Mouse (Mus musculus) cerebellum, adult 9-10 months (tissue): ENCODE measurements around the gene Efna1.

ENCODE experiments used
- DNase-seq: peaks from one replicate; pipeline ENCODE4 v3.0.0; 2022

Efna1 gene

DNA sequence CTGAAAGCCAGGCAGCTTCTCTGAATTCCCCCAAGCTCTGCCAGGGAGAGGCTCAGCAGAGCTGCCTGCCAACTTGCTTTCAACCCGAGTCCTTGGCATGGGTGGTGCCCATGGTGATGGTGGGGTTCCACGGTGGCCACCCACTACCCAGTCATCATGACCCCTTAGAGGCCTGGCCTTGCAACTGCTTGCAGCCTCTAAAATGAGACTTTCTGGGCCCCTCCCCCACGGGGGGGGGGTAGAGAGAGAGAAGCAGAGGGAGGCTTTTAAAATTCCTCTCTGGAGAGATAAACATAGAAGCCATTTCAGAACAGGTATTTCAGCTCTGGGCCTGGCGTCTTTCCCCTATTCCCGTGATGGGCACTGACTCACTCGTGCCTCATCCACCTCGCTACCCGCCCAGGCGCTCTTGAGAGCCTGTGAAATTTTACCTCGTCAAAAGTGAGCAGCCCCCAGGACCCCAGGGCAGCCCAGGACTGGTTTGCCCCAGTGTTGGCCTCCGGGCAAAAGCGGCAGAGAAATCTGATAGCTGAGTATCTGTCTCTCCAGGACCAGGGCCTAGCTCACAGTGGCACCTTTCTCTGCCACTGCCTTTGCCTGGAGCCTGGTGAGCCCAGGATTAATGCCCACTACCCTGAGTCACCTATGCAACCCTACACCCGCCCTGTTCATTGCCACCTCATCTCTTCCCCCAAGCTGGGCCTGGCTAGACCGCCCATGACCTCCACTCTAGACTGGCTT lies 3.5 kb downstream of the Efna1 start:
- peak; percentile 54 for DNase-seq

DNA sequence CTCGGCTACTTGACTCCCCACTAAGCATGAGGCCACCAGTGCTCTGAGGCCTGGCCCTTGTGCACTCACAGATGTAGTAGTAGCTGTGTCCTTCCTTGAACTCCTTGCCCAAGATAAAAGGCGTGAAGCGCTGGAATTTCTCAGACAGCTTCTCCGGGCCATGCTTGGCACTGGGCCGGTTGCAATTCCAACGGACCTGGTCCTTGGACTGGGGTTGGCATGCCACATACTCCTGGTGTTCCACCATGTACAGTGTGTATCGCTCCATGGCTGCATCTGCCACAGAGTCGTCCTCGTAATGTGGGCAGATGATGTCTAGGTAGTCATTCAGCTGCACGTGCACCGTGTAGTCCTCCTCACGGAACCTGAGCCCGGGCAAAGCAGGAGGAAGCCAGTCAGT lies 4.9 kb downstream of the Efna1 start:
- no peak for DNase-seq

DNA sequence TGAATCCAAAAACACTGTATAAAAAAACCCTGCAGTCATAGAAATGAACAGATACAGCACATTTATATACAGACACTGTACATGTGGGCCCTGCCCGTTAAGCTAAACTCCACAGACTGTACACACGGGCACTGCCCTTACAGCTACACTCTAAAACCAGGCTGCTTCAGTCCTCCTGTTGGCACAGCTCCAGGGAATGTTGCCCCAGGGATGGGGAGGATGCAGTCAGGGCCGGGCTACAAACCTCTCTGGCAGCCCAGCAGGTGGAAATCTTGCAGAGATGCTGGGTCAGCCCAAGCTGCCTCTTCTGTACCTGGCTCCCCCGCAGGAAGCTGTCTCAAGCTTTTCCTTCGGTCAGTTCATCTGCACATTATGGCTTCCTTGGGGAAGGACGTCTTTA lies 9.2 kb downstream of the Efna1 start:
- DNase-seq = peak; percentile 58

DNA sequence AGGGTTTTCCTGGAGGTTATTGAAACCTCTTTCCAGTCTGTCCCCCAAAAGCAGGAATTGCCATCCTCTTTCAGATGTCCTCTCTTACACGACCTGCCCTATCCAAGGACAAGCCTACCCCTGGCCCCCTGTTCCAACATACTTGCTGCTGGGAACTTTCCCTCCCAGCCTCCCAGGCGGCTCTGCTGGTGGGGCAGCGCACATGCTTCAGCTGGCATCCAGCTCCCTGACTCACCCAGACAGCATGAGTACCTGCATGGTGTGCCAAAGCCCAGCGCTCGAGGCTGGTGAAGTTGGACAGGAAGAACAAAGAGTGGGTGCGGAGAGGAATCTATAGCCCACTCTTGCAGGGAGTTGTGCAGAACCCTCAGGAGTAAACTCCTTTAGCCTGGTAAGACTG lies 10.1 kb downstream of the Efna1 start:
- DNase-seq = peak; percentile 71

DNA sequence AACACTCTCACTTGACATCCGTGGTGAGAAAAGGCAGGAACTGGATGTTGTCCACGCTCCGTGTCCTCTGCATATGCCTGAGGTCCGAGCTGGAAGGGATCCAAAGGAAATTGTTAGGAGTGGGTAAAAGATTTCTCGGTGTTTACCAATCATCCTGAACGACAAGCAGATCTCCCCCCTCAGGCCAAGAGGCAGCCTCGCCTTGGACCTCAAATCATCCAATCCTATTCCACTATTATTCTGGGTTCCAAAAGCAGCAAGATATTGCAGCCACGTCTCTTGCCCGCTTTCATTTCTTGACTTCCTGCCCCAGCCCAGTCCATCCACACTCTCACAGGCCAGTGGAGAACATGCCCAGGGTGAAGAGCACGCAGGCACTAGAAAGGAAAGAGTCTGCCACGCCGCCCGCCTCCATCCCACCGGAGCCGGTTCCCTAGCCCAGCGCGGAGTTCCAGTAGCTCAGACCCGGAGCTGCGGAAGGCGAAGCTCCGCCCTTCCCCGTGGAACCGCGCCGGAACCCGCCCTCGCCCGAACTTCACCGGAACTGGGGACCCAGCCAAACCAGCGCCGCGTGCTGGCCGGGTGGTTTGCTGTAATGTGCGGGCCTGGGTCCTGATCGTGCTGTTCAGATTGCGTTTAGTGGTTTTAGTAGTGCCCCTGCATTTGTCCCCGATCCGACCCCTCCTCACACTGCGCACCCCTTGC lies 10.7 kb downstream of the Efna1 start, which contains the start of gene Slc50a1:
Slc50a1 (minus strand) TSS at position 520 of the 705 bp plus-strand sequence.
- peak; percentile 80 for DNase-seq

DNA sequence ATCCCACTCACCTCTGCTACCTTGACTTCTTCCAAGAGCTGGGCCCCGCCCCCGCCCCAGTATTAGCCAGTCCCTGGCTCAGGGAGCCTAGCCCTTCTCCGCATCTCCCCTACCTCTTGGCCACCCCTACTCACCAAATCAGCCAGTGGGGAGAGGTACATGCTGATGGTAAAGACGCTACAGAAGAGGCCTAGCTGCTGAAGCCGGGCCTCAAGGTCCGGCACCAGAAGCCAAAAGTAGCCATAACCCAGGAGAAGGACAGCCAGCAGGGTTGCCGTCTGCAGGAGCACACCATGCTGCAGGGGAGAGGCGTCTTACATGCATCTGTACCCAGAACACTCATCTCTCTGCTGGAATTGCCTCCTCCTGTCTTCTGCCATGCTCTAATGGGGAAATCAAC lies 12.0 kb downstream of the Efna1 start:
- no peak for DNase-seq

DNA sequence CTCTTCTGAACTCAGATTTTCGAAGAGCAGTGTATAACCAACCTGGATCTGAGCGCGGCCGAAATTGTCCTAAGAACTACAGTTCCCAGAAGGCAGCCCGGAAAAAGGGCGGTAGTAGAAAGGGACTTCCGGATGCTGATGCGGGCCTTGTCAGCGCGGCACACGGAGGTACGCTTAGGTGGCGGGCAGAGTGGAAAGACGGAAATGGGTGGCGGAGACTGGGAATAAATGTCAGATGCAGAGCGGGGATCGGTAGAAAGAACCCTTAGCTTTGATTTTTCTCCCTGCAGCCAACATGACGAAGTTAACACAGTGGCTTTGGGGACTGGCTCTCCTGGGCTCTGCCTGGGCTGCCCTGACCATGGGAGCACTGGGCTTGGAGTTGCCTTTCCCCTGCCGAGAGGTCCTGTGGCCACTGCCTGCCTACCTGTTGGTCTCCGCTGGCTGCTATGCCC lies 14.5 kb downstream of the Efna1 start:
- peak; percentile 84 for DNase-seq

DNA sequence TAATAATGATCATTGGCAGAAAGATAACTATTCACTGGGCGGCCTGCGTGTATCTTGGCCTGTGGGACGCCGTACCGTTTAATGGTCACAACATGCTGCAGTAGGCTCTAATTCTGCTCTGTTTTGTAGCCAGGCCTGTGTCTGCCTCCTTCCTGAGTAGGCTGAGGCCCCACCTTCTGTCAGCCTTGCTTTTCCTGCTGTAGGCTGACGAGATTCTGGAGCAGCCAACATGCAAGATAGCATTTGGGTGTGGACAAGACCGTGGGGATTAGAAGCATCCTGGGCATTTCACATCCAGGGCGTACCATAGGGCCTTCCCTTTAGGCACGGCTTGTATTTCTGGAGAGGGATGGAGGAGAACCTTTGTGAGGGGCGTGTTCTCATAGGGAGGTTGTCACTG lies 18.5 kb downstream of the Efna1 start:
- peak; percentile 3 for DNase-seq

DNA sequence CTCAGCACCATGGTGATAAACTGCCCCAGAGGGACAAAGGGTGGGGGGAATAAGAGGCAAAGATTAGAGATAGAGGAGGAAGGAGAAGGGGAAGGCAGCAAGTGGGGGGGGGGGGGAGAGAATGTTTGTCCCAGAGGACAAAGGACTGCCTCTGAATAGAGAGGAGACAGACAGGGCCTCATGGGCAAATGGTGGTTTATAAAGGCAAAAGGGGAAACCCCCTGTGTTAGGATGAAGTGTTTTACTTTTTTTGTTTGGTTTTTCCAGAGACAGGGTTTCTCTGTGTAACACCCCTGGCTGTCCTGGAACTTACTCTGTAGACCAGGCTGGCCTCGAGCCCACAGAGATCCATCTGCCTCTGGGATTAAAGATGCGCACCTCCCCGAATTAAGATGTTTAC lies 20.7 kb downstream of the Efna1 start:
- no peak for DNase-seq

DNA sequence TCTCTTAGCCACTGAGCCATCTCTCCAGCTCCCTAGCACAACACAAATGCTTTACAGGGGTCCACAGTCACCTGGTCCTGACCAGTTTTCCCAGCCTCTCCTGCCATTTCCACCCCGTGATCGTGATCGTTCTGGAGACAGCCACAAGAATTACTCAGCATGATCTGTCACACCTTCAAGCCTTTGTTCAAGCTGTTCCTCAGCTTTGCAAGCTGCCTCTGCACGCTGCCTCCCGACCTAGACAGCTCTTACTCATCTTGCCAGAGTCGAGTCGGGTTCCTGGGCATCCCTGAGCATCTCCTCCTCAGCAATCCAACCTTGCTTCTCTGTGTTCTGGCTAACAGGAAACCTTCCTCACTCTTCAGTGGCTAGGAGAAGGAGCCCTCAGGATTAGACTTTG lies 21.9 kb downstream of the Efna1 start, which contains the start of gene Dpm3:
Dpm3 (plus strand) TSS at position 283 of the 400 bp plus-strand sequence.
- DNase-seq = no peak

DNA sequence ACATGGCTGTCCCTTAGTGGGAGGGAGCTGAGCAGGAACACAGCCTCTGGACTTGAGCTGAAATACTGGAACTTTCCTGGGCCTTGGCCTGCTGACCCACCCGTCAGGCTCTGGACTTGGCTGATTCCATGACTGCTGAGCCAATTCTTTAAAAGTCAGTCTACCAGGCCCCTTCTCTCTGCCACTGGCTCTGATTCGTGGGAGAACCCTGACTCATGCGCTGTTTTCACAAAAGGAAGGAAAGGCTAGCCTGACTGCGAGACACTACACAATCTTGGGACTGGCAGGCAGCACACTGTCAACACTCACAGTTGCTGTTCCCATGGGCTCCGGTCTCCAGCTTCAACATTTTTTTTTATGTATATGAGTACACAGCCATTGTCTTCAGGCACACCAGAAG lies 24.8 kb downstream of the Efna1 start:
- no peak for DNase-seq

DNA sequence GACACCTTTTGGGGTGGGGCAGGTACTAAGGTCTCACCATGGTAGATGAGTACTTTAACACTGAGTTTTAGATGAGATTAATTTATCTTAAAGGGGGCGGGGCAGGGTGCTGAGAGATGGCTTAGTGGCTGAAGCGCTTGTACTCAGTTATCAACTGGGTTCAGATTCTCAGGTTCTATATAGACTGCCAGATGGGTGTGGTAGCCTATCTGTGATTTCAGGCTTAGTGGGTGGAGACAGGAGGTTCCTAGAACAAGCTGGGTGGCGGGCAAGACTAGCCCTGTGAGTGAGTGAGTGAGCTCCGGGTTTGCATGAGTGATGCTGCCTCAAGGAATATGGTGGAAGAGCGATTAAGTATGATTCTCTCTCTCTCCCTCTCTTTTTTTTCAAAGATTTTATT lies 25.9 kb downstream of the Efna1 start:
- DNase-seq = no peak

DNA sequence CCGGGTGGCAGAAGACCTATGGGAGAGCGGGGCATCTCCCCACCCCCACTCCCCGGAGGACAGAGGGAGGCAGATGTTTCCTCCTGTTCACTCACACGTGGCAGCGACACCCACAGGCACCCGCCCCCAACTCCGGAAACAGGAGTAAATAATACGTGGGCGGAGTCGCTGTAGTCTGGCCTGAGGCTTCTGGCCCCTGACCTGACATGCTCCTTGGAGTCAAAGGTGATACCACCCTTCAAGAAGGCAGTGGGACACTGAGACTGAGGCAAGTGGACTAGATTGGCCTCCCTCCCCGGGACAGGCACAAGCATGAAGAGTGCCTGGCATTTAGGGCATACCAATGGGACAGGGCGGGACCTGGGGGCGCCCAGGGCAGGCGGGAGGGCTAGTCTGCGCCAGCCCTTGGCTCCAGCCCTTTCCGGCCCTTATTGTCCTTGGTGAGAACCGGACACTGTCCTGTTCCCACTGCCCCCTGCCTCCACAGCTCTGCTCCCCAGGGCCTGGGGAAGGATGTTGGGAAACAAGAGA lies 29.5 kb downstream of the Efna1 start:
- DNase-seq = peak; percentile 18

DNA sequence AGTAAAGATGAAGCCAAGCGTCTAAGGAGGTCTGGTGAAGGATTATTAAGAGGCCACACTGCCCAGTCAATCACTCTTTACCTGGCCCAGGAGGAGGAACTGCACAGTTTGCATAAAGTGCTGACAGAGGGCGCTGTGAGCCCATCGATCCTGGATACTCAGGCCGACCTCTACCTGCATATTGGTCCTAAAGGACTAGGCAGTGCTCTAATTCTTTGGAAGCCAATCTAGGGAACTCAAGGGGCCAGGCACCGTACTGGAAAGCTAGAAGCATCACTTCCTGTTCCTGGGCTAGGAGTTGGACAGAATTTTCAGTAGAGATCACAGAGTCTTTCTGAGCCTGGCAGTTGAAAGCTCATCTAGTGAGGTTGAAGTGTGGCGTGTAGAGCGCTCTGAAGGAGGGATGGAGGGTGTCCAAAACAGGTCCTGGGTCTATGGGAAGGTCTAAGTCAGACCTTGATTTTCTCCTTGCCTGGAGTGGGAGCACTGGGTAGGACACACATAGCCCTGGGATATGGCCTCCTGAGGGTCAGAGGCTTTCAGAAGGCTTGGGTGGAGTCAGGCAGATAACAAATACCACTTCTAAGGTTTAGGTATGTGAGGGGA lies 30.4 kb downstream of the Efna1 start:
- peak; percentile 29 for DNase-seq

DNA sequence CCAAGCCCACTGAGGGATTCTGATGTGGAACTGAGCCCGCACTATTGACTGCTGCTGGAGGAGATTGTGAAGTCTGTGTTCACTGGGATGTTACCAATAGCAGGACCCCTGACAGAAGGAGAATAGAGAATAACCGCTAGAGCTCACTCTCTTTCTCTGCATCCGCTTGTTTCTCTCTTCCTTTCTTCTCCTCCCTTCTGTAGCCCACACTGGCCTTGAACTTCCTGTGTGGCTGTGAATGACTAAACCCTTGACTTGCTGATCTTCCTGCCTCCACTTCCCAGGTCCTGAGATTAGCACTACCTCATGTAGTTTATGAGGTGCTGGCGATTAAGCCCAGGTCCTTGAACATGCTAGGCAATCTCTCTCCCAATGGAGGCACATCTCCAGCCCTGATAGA lies 33.5 kb downstream of the Efna1 start:
- peak; percentile 36 for DNase-seq

DNA sequence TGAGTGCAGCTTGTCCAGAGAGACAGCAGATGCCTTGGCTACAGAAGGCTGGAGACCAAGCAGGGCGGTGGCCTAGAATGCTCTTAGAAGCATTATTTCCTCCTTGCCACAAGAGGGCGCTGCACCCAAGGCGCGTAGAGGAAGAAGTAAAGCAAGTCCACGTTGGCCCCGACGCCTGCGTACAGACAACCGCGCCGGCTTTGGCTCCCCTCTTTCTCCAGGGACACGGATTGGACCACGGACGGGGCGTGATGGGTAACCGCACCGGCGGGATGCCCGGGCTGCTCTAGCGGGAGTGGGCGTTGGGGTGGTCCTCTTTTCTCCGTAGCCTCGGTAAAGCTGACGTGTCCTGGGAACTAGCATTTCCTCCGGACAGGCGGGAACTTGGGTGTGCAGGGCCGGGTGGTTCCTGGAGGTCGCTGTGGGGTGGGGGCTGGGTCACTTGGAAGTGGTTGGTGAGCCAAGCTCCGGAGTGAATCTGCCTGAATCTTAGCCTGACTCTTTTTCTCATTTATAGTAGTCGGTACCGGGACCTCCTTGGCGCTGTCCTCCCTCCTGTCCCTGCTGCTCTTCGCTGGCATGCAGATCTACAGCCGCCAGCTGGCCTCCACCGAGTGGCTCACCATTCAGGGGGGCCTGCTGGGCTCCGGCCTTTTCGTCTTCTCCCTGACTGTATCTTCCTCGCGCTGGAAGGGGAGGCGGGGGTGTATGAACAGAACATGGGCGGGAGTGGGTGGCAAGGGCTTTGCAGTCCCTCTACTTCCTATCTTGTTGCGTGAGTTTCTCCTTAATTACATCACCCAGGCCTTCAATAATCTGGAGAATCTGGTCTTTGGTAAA lies 34.5 kb downstream of the Efna1 start, which contains the start of gene Trim46:
Trim46 (minus strand) TSS at position 49 of the 840 bp plus-strand sequence.
- peak; percentile 63 for DNase-seq

DNA sequence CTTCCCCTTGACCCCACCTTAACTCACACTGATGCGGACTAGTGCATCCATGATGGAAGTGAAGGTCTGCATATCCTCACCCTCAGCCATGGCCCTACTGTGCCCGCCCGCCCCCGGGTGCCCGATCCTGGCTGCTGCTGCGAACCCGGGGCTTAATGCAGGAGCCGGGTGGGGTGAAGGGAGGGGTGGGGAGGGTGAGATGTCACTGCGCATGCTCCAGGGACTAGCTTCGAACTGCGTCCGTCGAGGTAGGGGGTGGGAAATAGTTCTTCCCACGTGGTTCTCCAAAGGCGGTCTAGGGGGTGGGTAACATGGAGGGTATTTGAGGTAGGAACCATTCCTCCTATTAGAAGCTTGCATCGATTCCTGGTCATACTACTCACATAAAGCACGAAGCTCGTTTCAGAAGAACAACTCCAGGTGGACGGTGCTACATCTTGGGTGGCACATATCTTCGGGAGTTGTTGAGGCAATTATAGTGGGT lies 35.2 kb downstream of the Efna1 start, which contains the start of gene Krtcap2:
Krtcap2 (plus strand) TSS at position 279 of the 484 bp plus-strand sequence.
- no peak for DNase-seq

DNA sequence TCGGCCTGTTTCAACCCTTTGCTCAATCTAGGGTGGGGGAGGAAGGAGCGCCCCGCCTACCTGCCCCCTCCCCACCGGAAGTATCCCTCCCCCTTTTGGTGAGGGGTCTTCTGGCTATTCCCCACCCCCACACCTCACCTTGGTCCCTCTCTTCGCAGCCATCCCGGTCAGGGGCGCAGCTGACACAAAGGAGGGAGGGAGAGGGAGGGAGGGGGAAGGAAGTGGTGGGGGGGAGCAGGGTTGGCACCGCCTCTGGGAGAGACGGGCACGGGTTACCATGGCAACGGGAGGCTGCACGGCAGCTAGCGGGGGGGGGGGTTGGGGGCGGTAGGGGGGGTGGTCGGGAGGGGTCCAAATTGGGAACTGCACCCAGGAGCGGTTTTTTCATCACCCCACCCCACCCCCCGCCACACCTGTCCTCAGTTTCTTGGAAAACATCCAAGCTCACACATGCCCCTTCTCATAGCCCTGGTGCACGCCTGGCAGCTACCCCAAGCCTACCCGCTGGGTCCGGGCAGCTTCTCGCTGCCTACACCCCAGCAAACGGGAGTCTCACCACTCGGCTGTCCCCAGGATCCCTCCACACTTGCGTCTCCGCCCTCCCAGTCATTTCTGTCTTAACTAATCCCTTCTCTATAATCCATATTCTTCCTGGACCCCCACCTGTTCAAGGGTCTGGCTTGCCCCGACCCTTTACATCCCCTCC lies 35.8 kb downstream of the Efna1 start:
- DNase-seq = peak; percentile 66

DNA sequence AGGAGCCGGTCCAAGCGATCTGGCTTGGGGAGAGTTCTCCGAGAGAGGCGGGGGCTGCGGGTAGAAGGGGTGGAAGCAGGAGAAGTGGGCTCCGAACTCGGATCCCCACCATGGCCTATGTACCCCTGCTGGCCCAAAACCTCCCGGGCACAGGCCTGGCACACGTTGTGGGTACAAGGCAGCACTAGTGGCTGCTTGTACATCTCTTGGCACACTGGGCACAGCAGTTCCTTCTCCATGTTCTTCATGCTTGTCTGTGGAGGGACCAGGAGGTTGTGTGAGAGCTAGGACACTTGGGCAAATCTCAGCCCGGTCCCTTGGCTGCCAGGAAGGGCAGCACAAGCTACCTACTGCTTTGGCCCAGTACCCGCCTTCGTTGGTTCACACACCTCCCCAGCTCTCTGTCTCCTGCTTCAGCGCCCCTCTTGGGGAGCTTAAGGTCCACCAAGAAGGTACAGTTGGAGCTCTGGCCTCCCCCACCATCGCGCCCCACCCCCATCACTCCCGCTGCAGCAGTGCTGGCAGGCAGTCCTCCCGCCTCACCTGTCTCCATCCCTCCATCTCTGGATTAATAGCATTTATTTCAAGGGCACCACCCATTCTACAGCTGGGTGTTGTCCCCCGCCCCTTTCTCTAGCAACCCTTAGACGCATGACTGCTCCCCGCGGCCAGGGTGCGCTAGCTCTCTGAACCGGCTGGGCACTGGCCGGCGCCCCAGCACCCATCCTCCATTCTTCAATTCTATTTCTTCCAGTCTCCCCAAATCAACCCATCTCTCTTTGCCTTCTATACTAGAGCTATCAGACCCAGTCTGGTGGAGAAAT lies 36.6 kb downstream of the Efna1 start:
- peak; percentile 69 for DNase-seq

DNA sequence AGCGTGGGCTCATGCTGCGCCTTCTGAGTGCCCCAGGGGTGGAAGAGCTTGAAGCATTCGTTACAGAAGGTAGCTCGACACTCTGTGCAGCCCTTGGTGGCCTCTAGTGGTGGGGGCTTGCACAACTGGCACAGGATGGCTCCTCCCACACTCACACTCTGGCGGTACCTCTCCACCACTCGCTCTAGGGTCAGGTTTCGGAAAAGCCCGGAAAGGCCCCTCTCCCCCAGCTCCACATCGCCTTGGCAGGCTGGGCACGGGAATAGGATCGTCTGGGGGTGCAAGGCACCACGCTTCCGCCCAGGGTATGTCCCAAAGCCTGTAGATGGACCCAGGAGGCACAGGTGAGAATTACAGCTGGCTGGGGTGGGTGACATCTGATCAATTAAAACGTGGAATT lies 37.3 kb downstream of the Efna1 start:
- DNase-seq = peak; percentile 59
